Mouse (Mus musculus) MEL-GATA-1-ER (cell line): ENCODE data around the gene Fanci.

Source experiments
- DNase-seq: peaks from one replicate; pipeline ENCODE4 v3.0.0-alpha.2; 2012; ENCODE audit warnings: low read depth; ENCODE audit errors: extremely low read depth

The Fanci gene

DNA sequence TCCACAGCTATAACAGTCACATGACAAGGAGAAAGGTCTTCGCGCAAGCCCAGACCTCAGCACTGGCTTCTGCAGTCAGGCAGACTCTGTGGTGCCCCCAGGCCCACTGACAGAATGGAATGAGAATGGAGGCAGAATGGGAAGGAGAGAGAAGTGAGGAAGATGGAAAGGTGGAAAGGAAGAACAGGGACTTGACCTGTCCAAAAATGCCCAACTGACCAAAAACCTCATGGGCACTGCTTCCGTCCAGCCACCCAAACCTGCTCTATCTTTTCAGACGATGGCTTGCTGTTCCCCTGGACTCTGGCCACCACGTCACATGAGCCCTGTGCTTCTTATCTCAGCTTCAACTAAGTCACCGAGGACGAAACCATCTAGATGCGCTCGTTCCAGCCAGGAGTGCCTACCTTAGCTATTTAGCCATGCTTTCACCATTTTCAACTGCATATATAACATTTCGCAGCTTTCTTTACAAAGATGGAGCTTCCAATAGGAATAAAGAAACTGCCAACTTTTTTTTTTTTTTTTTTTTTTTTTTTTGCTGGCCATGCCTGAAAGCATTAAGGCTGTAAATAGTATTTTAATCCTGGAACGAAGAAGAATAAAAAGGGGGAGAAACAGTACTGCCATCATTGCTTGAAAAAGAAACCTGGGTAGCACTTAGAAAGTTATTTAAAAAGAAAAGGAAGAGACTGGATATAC, 71.8 kb downstream of the Fanci start:
- no peak for DNase-seq

- no peak for DNase-seq
Measured at GRCm38 (mm10) chr7:79464776-79465420, 73.2 kb downstream of the Fanci start.

- DNase-seq, result no peak
Measured at GRCm38 (mm10) chr7:79465461-79466044, 73.8 kb downstream of the Fanci start.

DNA sequence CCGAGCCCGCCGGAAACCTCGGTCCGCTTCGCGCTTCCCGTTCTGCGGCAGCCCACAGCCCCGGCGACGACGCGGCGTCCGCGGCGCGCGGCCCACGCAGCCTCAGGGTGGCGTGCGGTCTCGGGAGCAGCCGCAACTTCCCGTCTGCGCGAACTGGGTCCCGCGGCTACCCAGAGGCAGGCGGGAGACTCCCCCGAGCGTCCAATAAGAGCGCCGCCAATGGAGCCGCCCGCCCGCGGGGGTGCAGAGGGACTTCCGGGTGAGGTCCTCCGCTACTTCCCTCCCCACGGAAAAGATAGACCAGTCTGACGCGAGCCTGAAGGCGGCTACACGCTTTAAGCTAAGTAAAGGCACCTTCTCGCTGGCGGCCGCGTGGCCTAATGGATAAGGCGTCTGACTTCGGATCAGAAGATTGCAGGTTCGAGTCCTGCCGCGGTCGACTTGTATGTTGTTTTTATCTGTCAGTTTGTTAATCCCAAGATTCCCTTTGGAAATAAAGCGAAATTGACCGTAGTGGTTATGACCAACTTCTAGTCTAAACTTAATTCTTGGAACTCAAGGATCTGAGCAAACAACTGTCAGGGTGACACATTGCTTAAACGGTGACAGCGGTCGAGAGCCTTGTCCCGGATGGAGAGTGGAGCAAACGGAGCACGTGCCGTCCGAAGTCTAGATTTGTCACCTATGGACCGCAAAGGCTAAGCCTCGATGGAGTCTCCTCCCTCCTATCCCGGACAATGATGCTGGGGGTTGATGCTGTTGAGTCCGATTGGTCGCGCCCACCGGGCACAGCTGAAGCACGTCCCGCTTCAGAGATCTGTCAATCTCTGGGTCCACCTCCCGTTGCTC, 74.5 kb downstream of the Fanci start, which contains the start of gene Polg:
Gene Polg (minus strand): TSS at position 310 of the 849 bp plus-strand sequence.
- peak; percentile 94 for DNase-seq

DNA sequence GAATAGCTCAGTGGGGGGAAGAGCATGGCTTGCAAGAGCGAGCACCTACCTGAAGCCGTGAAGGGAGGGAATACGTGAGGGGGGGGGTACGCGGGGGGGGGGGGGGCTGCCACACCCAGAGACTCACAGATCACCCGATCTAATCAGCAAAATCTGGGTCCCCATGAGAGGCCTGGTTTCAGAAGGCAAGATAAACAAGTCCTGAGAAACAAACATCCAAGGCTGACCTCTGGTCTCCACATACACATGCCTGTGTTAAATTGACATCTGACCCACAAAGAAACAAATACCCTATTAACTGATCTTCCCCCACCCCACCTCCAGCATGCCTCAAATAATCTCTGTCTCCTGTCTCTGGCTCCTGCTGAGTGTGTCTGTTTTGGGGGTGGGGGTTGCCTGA, 76.2 kb downstream of the Fanci start:
- DNase-seq, result no peak

DNA sequence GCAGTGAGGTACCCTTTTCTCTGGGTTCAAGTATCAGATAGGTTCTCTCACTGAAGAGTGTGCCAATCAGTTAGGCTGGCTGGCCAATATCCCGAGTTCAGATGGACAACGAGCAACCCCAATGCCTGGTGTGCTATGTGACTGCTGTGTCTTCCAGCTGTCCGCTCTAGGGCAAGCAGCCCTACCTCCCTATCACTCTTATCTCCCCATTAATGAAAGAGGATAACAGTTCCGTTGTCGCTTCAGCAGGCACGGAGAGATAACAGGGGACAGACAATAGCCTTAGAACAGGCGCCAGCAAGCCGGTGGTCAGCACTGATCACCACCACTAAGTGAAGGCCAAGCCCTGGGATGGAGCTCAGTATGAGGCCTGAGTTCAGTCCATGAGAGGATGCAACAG, 77.3 kb downstream of the Fanci start:
- DNase-seq, result no peak

GRCm38 (mm10) chr7:79469766-79470165, 78.0 kb downstream of the Fanci start:
- DNase-seq, result no peak

GRCm38 (mm10) chr7:79470718-79471117, 79.0 kb downstream of the Fanci start:
- DNase-seq, result no peak

DNA sequence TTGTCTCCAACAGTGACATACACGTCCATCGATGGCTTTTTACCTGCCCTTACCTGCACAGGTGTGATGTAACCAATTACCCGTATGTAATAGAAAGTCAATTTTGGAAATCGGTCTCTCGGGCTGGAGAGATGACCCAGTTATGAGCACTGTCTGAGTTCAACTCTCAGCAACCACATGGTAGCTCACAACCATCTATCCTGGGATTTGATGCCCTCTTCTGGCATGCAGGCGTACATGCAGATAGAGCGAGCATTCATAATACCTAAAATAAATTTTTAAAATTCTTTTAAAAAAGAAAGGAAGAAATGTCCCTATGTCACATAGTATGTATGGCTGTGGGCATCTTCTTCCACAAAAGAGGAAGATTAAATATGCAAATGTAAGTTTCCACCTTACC, 79.7 kb downstream of the Fanci start:
- no peak for DNase-seq

- DNase-seq, result no peak
Measured at GRCm38 (mm10) chr7:79472792-79473191, 81.1 kb downstream of the Fanci start.

- no peak for DNase-seq
Measured at GRCm38 (mm10) chr7:79473496-79474194, 81.9 kb downstream of the Fanci start.

DNA sequence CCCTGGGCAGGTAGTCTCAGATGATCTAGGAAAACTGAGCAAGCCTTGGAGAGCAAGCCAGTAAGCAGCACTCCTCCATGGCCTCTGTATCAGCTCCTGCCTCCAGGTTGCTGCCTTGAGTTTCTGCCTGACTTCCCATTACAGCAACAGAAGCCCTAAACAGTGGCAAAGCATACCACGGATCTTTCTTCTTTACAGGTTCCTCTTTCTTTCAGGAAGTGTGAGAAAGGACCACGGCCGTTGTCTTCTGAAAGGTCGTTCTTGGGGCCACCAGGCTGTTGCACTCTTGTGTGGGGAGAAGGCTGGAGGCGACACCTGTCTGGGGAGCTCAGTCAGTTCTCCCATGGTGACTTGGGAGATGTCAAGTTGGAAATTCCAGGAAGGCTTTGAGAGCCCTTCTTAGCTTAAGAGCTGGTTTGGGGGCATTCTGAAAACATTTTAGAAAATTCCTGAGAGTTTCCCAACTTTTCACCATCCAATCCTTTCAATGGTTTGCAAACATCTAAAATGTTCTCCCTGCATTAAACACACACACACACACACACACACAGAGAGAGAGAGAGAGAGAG, 83.2 kb downstream of the Fanci start:
- no peak for DNase-seq

DNA sequence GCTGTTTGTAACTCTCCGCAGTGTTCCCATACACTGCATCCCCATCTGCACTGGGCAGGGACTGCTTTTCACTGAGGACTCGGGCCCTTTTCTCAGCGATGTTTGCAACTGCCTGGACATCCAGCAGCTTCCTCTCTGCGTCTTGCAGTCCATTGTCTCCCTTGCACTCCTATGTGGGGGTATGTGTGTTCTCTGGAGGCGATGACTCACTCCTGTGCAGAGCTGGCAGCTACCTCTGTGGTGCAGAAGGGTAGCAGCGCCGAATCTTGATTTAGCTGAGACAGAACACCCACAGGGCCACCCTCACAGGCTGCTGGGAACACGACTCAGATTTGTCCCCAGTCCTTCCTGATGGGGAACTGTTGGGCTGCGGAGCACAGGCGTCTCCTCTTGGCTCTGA, 94.8 kb downstream of the Fanci start:
- DNase-seq, result no peak

- peak; percentile 27 for DNase-seq
Measured at GRCm38 (mm10) chr7:79493915-79494314, 102.2 kb downstream of the Fanci start.

- DNase-seq, result peak; percentile 53
Measured at GRCm38 (mm10) chr7:79495988-79496815, 104.5 kb downstream of the Fanci start.

DNA sequence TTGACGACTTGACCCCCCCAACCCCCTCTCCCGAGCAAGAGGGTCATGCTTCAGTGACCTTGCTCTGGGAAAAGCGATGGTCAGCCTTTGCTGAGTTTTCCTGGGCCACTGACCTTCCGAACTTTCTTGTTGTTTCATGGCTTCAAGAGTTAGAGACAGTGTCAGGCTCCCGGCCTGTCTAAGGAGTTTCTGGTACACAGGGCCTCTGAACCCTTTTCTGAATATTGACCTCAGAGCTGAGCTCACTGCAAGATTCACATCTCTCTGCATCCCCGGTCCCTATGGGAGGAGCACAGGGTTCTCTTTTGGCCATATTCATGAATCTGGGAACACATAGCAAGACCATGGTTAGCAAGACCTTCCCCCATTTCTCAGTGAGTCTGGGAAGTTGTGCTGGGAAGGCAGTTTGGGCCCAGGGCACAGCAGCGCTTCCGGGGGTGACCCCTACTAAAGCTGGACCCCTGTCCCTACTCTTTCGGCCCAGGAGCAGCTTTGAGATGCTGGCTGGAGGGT, 105.1 kb downstream of the Fanci start:
- no peak for DNase-seq

DNA sequence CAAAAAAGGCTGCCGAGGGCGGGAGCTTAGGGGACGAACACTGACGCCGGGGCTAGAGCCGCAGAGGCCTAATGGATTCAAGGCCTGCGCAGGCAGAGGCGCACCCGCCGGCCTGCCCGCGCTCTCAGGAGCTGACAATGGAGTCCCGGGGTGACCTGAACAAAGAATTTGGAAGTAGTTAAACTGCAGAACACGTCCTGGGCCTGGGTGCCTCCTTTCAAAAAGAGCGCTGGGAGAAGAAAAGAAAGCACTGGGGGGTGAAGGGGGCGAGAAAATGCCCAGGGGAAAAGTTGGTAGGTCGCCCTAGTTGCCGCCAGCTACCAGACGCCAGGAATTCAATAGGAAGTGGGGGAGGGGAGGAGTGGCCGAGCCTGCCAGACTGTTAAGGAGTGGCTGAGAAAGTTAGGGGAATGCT, 106.0 kb downstream of the Fanci start:
- no peak for DNase-seq

GRCm38 (mm10) chr7:79498356-79498755, 106.6 kb downstream of the Fanci start:
- no peak for DNase-seq

DNA sequence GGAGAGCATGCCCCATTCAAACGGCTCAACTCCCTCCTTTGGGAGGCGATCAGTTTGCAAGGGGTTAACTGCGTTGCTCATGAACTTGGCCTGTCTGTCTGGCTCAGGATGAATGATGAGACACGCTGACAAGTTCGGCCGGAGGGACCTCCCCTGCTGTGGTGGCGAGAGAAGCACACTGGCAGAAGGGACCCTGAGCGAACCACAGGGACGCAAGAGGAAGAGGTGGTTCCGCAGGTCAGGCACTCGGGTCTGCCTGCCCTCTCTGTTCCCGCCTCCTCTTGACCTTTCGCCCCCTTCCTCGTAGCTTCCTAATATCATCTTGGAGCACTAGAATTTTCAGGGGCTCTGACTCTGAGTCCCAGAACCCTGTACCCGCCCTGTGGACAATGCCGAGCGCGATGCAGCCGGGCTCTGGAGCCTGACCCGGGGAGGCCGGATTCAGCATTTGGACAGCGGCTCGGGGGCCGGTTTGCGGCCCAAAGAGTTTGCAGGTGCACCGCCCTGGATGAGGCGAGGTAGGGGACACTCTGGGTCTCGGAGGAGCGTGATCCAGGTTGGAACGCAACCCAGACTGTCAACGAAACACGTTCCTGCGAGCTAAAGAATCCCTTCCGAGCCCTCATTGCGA, 107.4 kb downstream of the Fanci start:
- no peak for DNase-seq
